Mouse (Mus musculus): ENCODE results near the gene Hp1bp3. TPM values are rescaled to one million over a fixed set of nuclear protein-coding genes. Genes with fewer than 3 reads are reported as not detected.

Gene Hp1bp3
- polyA plus RNA-seq, 1 experiment from 2014 or later, result 112 TPM

DNA sequence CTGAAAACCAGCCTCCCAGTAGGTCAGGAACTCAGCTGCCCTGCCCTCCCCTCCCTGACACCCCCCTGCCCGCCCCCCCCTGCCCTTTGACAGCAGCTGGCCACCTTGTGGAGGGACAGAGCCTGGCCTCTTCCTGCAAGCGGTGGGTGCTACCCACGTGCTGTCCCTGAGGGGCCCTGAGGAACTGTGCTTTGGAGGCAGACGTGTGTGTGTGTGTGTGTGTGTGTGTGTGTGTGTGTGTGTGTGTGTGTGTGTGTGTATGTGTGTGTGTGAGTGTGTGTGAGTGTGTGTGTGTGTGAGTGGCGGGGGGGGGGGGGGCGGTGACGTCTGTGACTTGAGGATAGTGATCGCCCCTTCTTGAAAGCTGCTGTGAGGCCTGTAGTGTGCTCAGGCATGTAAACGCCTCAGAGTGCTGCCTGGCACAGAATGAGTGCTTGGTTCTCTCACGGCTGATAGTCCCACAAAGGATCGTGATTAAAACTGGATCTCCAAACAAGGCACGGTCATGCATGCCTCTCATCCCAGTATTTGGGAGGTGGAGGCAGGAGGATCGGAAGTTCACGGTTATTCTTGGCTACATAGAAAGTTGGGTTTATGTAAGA is 78.0 kb downstream of the Hp1bp3 start:
- DNase-seq (ENCODE audit: low read depth, low spot score), result no peak
- TF ChIP-seq CTCF (IDR thresholded peaks at IDR 0.05), result no peak
- ATAC-seq, result no peak
- in situ Hi-C loops (cut with MboI; ENCODE audit: low pct_unique_long_range_greater_than_20kb), result no loop called here
- POLR2A ChIA-PET, result no interaction called here
- CTCF ChIA-PET, result interaction anchor here (0.8 to 5.1 kb wide), 2 partner anchors 11 kb away, joined by 3 to 27 read pairs; no protein-coding TSS in a partner anchor
- no peaks in the 10 kb centered on the region for H3K27me3 ChIP-seq

Other genes starting within 250 kb of the Hp1bp3 start
- 73.5 TPM for gene Eif4g3, start 223.3 kb upstream of the Hp1bp3 start, polyA plus RNA-seq (2021)
- 0.91 TPM for gene Sh2d5, start 34.1 kb downstream of the Hp1bp3 start, polyA plus RNA-seq (2021)
- gene Kif17, start 34.1 kb downstream of the Hp1bp3 start, polyA plus RNA-seq (2021), result 1.6 TPM
- gene Ddost, start 88.4 kb downstream of the Hp1bp3 start, polyA plus RNA-seq (2021), result 164 TPM
- 58.2 TPM for gene Pink1, start 110.0 kb downstream of the Hp1bp3 start, polyA plus RNA-seq (2021)
- 0.32 TPM for gene Cda, start 151.7 kb downstream of the Hp1bp3 start, polyA plus RNA-seq (2021)
- gene Fam43b, start 180.2 kb downstream of the Hp1bp3 start, polyA plus RNA-seq (2021), result not detected
- 24.3 TPM for gene Mul1, start 218.4 kb downstream of the Hp1bp3 start, polyA plus RNA-seq (2021)
- 21.9 TPM for gene Camk2n1, start 238.0 kb downstream of the Hp1bp3 start, polyA plus RNA-seq (2021)

Measured in Patski (cell line).